Mouse (Mus musculus): ENCODE results near the gene Fndc4. TPM values are rescaled to one million over a fixed set of nuclear protein-coding genes. Genes with fewer than 3 reads are reported as not detected.

Gene Fndc4
- 10 to 100 TPM in 1 of 2 experiments, 1 to 10 TPM in 1; 9.5 to 10.3 TPM for total RNA-seq (2021)
- long read RNA-seq, experiment 1, partial matches to known transcripts: 0 of 5 reads
- long read RNA-seq, experiment 1, other reads (novel, unspliced or antisense): 3 of 5 reads
- long read RNA-seq, experiment 2, transcript Fndc4-202 (7 exons, 2,333 nt): major isoform, 6 of 8 reads
- long read RNA-seq, experiment 2, partial matches to known transcripts: 1 of 8 reads
- long read RNA-seq, experiment 2, other reads (novel, unspliced or antisense): 1 of 8 reads

DNA sequence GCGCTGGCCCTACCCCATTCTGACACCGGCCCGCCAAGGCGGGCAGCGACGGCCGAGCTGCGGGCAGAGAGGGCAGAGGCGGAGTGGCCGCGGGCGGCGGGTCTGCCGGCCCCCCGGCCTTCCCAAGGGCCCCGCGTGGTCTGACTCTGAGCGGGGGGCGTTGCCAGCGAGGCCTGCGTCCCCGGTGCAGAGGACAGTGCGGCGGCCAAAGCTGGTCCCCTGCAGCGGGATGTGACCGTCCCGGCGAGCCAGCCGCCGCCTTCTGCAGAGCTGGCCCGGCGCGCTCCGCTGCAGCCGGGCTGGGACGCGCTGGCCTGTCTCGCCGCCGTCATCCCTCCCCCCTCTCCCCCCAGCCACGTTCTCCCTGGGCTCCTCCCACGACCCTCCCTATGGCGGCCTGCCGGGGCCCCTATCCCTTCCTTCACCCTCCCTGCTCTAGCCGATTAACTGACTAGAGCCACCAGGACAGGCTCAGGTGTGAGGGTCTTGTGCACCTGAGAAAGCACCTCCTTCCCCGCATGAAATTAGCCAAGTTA, at the start of gene Fndc4:
TSS of gene Fndc4 (minus strand) at position 475 of the 536 bp plus-strand sequence.
- peak; percentile 25 to 38 for DNase-seq (ENCODE audit: low spot score in 2 of 2)

- peak; percentile 40 to 51 for DNase-seq (ENCODE audit: low spot score in 2 of 2)
Measured at GRCm38 (mm10) chr5:31328255-31328654, 32.4 kb upstream of the Fndc4 start.

- DNase-seq (ENCODE audit: low spot score in 2 of 2): no peak
Measured at GRCm38 (mm10) chr5:31326850-31327249, 31.0 kb upstream of the Fndc4 start.

GRCm38 (mm10) chr5:31324085-31324484, 28.2 kb upstream of the Fndc4 start:
- DNase-seq (ENCODE audit: low spot score in 2 of 2): no peak

GRCm38 (mm10) chr5:31322776-31323175, 26.9 kb upstream of the Fndc4 start:
- DNase-seq (ENCODE audit: low spot score in 2 of 2): no peak

- no peak for DNase-seq (ENCODE audit: low spot score in 2 of 2)
Measured at GRCm38 (mm10) chr5:31312806-31313205, 16.9 kb upstream of the Fndc4 start.

GRCm38 (mm10) chr5:31303093-31303492, 7.2 kb upstream of the Fndc4 start:
- DNase-seq (ENCODE audit: low spot score in 2 of 2): no peak

GRCm38 (mm10) chr5:31301866-31302265, 6.0 kb upstream of the Fndc4 start:
- no peak for DNase-seq (ENCODE audit: low spot score in 2 of 2)

DNA sequence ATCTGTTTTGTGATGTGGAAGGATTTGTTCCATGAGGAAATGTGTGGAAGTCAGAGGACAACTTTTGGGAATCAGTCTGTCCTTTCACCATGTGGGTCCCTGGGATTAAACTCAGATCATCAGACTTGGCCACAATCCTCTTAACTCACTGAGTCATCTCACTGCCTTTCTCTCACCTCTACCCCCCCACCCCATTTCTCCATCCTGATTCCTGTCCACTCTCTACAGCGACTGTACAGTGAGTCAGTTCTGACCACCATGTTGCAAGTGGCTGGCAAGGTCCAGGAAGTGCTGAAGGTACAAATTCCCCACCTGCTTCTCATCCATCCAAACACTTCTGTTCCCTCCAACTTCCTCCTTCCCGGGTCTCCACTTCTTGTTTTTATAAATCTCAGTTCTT, 2.6 kb upstream of the Fndc4 start:
- no peak for DNase-seq (ENCODE audit: low spot score in 2 of 2)

DNA sequence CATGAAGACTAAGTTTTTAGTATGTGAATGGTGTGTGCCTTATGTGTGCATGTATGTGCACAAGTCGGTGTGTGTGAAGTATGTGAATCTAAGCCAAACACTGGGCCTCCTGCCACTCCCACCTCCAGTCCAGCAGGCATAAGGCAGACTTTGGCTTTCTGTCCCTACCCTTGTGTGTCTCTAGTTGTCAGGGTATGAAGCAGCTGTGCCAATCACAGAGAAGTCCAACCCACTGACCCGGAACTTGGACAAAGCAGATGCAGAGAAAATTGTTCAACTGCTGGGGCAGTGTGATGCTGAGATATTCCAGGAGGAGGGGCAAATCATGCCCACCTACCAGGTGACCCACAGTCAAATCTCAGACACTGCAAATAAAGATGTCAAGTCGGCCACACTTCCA, 2.1 kb upstream of the Fndc4 start:
- no peak for DNase-seq (ENCODE audit: low spot score in 2 of 2)

GRCm38 (mm10) chr5:31297047-31297757, 1.3 kb upstream of the Fndc4 start, which contains the start of gene Gckr:
Gene Gckr, plus strand, starts transcription at chr5:31297443.
- no peak for DNase-seq (ENCODE audit: low spot score in 2 of 2)

GRCm38 (mm10) chr5:31294964-31295605, 795 bp downstream of the Fndc4 start:
- DNase-seq (ENCODE audit: low spot score in 2 of 2): peak in 1 of 2 experiments; percentile 29

DNA sequence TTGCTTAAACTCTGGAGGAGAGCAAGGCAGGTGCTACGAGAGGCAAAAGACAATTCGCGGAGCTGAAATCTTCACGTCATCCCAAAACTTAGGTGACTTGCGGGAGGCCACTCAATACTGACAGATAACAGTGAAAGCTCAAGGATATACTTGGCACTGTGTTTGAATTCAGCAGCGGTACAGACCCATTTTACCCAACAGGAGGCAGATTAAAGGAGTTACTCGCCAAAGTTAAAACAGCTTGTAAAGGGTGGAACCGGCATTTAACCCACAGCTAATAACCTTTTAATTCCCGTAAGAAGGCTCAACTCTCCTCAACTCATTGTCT, 4.6 kb downstream of the Fndc4 start:
- DNase-seq (ENCODE audit: low spot score in 2 of 2): no peak

- peak; percentile 90 to 91 for DNase-seq (ENCODE audit: low spot score in 2 of 2)
Measured at GRCm38 (mm10) chr5:31290521-31291360, 5.1 kb downstream of the Fndc4 start, which contains the start of gene Ift172. Gene Ift172, minus strand, starts transcription at chr5:31291116.

GRCm38 (mm10) chr5:31289626-31290230, 6.2 kb downstream of the Fndc4 start:
- no peak for DNase-seq (ENCODE audit: low spot score in 2 of 2)

- DNase-seq (ENCODE audit: low spot score in 2 of 2): no peak
Measured at GRCm38 (mm10) chr5:31288655-31289054, 7.2 kb downstream of the Fndc4 start.

DNA sequence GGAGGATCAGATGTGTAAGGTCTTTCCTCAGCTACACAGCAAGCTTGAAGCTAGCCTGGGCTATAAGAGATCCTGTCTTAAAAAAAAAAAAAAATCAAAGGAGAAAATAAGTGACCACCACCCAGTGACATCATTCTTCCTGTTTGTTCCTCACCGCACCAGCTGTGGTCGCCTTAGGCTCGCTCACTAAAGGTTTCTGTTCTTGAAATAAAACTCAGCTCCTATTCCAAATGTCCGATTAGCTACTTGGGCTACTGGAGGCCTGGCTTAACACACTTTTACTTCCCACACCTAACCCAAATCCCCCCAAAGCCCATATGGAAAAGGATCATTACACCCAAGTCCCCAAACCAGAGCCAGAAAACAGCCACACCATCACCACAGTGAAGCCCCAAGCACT, 7.7 kb downstream of the Fndc4 start:
- DNase-seq (ENCODE audit: low spot score in 2 of 2): no peak

DNA sequence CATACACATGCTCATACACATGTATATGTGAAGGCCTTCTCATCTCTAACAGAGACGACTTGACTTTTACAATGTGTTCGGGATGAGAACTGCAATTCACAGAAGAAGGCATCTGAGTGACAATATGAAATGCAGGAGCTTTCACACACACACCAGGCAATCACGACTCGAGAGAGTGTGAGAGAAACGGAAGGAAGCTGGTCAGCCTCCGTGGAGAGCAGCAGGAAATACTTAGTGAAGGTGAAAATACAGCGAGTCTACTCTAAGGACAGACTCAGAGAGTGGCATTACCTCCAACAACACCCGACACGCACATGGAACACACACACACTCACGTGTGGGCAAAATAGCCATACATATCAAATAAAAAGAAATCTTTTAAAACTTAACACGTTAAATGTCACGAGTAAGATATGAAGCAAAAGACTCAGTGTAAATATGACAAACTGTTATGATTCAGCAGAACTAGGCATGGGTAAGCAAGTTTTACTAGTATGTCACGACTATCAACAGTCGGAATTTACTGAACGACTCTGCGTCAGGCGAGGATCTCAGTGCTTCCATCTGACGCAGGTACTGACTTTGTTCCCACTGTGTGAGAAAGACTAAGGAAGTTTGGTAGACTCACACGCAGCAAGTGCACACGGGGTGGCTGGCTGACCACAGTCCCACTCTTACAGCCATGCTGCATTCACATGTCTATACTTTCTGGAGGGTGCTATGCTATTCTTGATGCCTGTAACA, 16.5 kb downstream of the Fndc4 start:
- no peak for DNase-seq (ENCODE audit: low spot score in 2 of 2)

DNA sequence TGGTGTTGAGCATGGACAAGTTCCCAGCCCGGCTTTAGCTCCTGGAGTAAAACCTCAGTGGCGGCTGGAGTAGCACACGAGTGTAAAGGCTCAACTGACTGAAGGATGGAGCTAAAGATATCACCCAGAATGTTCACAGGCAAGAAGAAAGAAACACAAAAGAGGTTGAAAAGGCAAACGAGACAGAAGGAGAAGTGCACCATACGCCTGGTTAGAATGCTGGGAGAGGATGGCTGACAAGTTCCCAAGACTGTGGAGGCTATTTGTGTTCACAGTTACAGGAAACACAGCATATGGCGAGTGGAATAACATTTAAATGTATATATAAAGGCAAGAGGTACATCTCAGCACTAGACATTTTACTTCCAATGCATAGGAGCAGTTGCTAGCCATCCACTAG, 22.9 kb downstream of the Fndc4 start:
- no peak for DNase-seq (ENCODE audit: low spot score in 2 of 2)

DNA sequence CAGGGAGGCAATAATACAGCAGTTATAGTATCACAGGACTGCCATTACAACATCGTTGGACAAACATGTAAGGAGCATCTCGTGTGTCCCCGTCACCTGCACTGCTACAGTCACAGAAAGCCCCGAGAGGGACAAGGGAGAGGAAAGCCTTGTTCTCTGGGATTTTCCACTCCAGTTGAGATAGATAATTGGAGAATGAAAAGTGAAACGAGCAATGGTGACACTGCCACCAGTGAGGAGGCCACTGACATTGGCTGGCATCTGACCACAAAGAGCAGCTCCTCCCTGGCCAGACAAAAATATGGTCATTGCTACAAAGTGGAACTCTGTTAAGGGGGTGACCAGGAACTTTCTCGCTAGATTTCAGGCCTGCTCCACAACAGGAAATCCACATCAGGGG, 28.2 kb downstream of the Fndc4 start:
- no peak for DNase-seq (ENCODE audit: low spot score in 2 of 2)
